Mouse (Mus musculus): ENCODE results near the gene 6030468B19Rik.

The 6030468B19Rik gene

DNA sequence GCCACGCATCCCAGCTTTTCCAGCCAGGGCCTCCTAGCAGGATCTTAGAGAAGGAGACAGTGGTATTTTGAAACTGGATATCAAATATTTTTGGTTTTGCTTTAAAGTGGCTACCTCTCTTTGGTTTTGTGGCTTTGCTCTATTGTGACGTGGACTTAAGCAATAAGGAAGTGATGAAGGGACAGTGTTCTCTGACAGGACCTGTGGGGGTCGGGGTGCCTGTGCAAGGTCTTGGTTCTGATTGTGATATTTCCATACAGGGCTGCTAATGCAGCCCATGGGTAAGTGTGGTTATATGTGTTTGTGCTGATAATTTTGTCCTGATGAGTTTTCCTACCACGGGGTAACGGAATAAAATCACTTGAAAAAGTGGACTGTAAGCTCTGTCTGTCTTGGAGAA lies 57.9 kb downstream of the 6030468B19Rik start:
- DNase-seq (ENCODE audit: low read depth, low spot score), result no peak

DNA sequence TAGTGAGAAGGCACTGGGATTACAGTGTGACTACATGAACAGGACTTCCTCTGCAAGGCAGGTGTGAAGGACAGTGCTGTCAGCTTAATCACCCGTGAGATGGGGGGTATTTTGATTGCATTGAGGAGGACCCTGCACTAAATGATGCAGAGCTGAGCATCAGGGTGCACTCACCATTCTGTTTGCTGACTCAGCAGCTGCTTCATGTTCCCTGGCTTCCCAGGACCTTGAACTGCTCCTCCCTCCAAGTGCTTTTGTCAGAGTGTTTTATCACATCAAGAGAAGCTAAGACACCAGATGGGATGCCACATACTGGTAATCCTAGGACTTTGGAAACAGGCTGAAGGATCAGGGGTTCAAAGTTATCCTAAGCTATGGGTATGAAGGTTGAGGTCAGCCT lies 58.5 kb downstream of the 6030468B19Rik start:
- DNase-seq (ENCODE audit: low read depth, low spot score), result no peak

All from retina, adult 2 months (tissue).